Mouse (Mus musculus) CH12.LX (cell line): Measurements from ENCODE around the gene Col15a1. TPM values are rescaled to one million over a fixed set of nuclear protein-coding genes. Genes with fewer than 3 reads are reported as not detected.

Experiments
- DNase-seq: peaks from one replicate; pipeline ENCODE4 v3.0.0-alpha.2; 2013; ENCODE audit errors: extremely low read depth
- H3K27ac ChIP-seq: 2 replicates; pipeline ENCODE4 v1.5.1; 2012; ENCODE audit warnings: low read depth, mild to moderate bottlenecking, control low read depth, moderate library complexity; ENCODE audit not compliant: insufficient read depth
- H3K27me3 ChIP-seq: replicated peaks from 2 replicates; pipeline ENCODE3; 2012; ENCODE audit warnings: inconsistent platforms
- H3K36me3 ChIP-seq, 2 experiments: replicated peaks in 1 of 2; 2 replicates each; pipeline versions ENCODE3 to v1.6.1; 2012; ENCODE audit warnings: inconsistent platforms in 1 of 2, low read length in 1 of 2, mild to moderate bottlenecking in 1 of 2, mixed read lengths in 1 of 2, moderate library complexity in 1 of 2; ENCODE audit not compliant: control insufficient read depth in 1 of 2, insufficient read depth in 1 of 2
- H3K4me1 ChIP-seq, 2 experiments: 2 replicates each; pipeline ENCODE4 v1.6.1; 2012; ENCODE audit warnings: inconsistent platforms in 1 of 2, moderate library complexity in 1 of 2; ENCODE audit not compliant: insufficient read depth in 2 of 2, control insufficient read depth in 1 of 2
- H3K4me2 ChIP-seq: 2 replicates; pipeline ENCODE4 v1.6.1; 2012; ENCODE audit warnings: low read depth, mild to moderate bottlenecking, control low read depth; ENCODE audit not compliant: poor library complexity, insufficient read depth, severe bottlenecking
- H3K4me3 ChIP-seq, 3 experiments: fragments of 150-350 bp in 1 of 3; sonication (generic) in 1 of 3; replicated peaks in 1 of 3; 2 replicates each; pipeline versions ENCODE3 to v1.5.1; 2011 to 2012; ENCODE audit warnings: low read depth in 2 of 3, low read length in 2 of 3, mild to moderate bottlenecking in 2 of 3, moderate library complexity in 2 of 3, control low read depth in 1 of 3, improper control_type of control experiment in 1 of 3, inconsistent platforms in 1 of 3, mixed read lengths in 1 of 3; ENCODE audit not compliant: poor library complexity in 1 of 3
- H3K79me2 ChIP-seq: replicated peaks from 2 replicates; pipeline ENCODE4 v1.6.1; 2012; ENCODE audit warnings: mild to moderate bottlenecking, moderate library complexity; ENCODE audit not compliant: control insufficient read depth, poor library complexity, insufficient read depth, severe bottlenecking; ENCODE audit errors: extremely low read depth
- H3K9ac ChIP-seq: 2 replicates; pipeline ENCODE4 v1.6.1; 2012; ENCODE audit warnings: low read depth, mild to moderate bottlenecking, control low read depth, moderate library complexity; ENCODE audit not compliant: insufficient read depth
- H3K9me3 ChIP-seq: replicated peaks from 2 replicates; pipeline ENCODE3; 2012; ENCODE audit warnings: low read length, inconsistent platforms, mixed read lengths
- BHLHE40 ChIP-seq: IDR thresholded peaks from 2 replicates; pipeline ENCODE4 v1.6.1; 2011; ENCODE audit warnings: mild to moderate bottlenecking, low read depth, low read length, improper control_type of control experiment
- CHD1 ChIP-seq: IDR thresholded peaks from 2 replicates; pipeline ENCODE4 v1.6.1; 2012; ENCODE audit warnings: low read depth, low read length, improper control_type of control experiment, inconsistent platforms
- CHD2 ChIP-seq: IDR thresholded peaks from 2 replicates; pipeline ENCODE4 v1.6.1; 2011; ENCODE audit warnings: low read length, improper control_type of control experiment
- CTCF ChIP-seq, 2 experiments: IDR thresholded peaks in 1 of 2; conservative IDR thresholded peaks in 1 of 2; 2 replicates each; pipeline ENCODE4 v1.5.1; 2011 to 2012; ENCODE audit warnings: low read depth in 2 of 2, low read length in 2 of 2, improper control_type of control experiment in 1 of 2, inconsistent platforms in 1 of 2, mild to moderate bottlenecking in 1 of 2, moderate library complexity in 1 of 2
- E2F4 ChIP-seq: IDR thresholded peaks from 2 replicates; pipeline ENCODE4 v1.6.1; 2011; ENCODE audit warnings: low read depth, low read length, improper control_type of control experiment; ENCODE audit not compliant: insufficient replicate concordance
- EP300 ChIP-seq: IDR thresholded peaks from 2 replicates; pipeline ENCODE4 v1.6.1; 2011; ENCODE audit warnings: low read length, improper control_type of control experiment
- IRF4 ChIP-seq: IDR thresholded peaks from 2 replicates; pipeline ENCODE4 v1.6.1; 2014; ENCODE audit warnings: low read depth, mild to moderate bottlenecking, inconsistent platforms, low read length, improper control_type of control experiment
- KAT2A ChIP-seq: IDR thresholded peaks from 2 replicates; pipeline ENCODE4 v1.6.1; 2012; ENCODE audit warnings: low read length, improper control_type of control experiment, inconsistent platforms; ENCODE audit not compliant: insufficient replicate concordance
- MYC ChIP-seq: IDR thresholded peaks from 2 replicates; pipeline ENCODE4 v1.6.1; 2011; ENCODE audit warnings: low read depth, mild to moderate bottlenecking, improper control_type of control experiment, low read length
- NELFE ChIP-seq: IDR thresholded peaks from 2 replicates; pipeline ENCODE4 v1.6.1; 2011; ENCODE audit warnings: low read depth, low read length, improper control_type of control experiment
- PAX5 ChIP-seq: IDR thresholded peaks from 2 replicates; pipeline ENCODE4 v1.6.1; 2012; ENCODE audit warnings: low read length, inconsistent platforms, mixed read lengths
- POLR2AphosphoS2 ChIP-seq: IDR thresholded peaks from 2 replicates; pipeline ENCODE4 v1.6.1; 2011; ENCODE audit warnings: low read depth, low read length, improper control_type of control experiment
- RCOR1 ChIP-seq: conservative IDR thresholded peaks from 2 replicates; pipeline ENCODE4 v1.6.1; 2012; ENCODE audit warnings: low read depth, mild to moderate bottlenecking, inconsistent platforms, low read length, improper control_type of control experiment
- SIN3A ChIP-seq: IDR thresholded peaks from 2 replicates; pipeline ENCODE4 v1.6.1; 2012; ENCODE audit warnings: low read length, improper control_type of control experiment, inconsistent platforms
- TBP ChIP-seq: conservative IDR thresholded peaks from 2 replicates; pipeline ENCODE4 v1.6.1; 2011; ENCODE audit warnings: low read depth, low read length, improper control_type of control experiment
- TCF12 ChIP-seq: IDR thresholded peaks from 2 replicates; pipeline ENCODE4 v1.6.1; 2014; ENCODE audit warnings: low read depth, mild to moderate bottlenecking, inconsistent platforms, low read length, improper control_type of control experiment
- UBTF ChIP-seq: IDR thresholded peaks from 2 replicates; pipeline ENCODE4 v1.6.1; 2012; ENCODE audit warnings: low read depth, mild to moderate bottlenecking, inconsistent platforms, low read length, improper control_type of control experiment, moderate library complexity
- USF2 ChIP-seq: conservative IDR thresholded peaks from 2 replicates; pipeline ENCODE4 v1.6.1; 2011; ENCODE audit warnings: low read depth, low read length, improper control_type of control experiment
- ZC3H11A ChIP-seq: IDR thresholded peaks from 2 replicates; pipeline ENCODE4 v1.6.1; 2012; ENCODE audit warnings: low read depth, mild to moderate bottlenecking, inconsistent platforms, low read length, improper control_type of control experiment
- ZKSCAN1 ChIP-seq: IDR thresholded peaks from 2 replicates; pipeline ENCODE4 v1.6.1; 2012; ENCODE audit warnings: low read depth, inconsistent platforms, low read length, improper control_type of control experiment, borderline replicate concordance
- ZMIZ1 ChIP-seq: IDR thresholded peaks from 2 replicates; pipeline ENCODE4 v1.6.1; 2012; ENCODE audit warnings: low read depth, mild to moderate bottlenecking, inconsistent platforms, low read length, improper control_type of control experiment
- ZNF384 ChIP-seq: IDR thresholded peaks from 2 replicates; pipeline ENCODE4 v1.6.1; 2012; ENCODE audit warnings: low read depth, low read length, improper control_type of control experiment, inconsistent platforms
- dilution Hi-C: fragments of 300-500 bp; cut with MboI; formaldehyde crosslinking; loops from 2 replicates; pipeline ENCODE4 v1.14.3; 2020; ENCODE audit warnings: low sequenced_read_pairs; ENCODE audit not compliant: extremely low pct_unique_long_range_greater_than_20kb, extremely low pct_ligation_motif_present
- in situ Hi-C: fragments of 300-500 bp; cut with MboI; formaldehyde crosslinking; loops from 3 replicates; pipeline ENCODE4 v1.14.3; 2019; ENCODE audit warnings: low sequenced_read_pairs, low pct_ligation_motif_present, low pct_unique_long_range_greater_than_20kb, mixed read lengths
- polyA plus RNA-seq: library from polyadenylated mRNA; unstranded; fragments of >175 nt; gene quantifications from 2 replicates; pipeline ENCODE4 v1.2.1, GENCODE M21; 2012; ENCODE audit warnings: low read depth; ENCODE audit not compliant: insufficient read length
- total RNA-seq, 2 experiments: library from RNA; depleted of rRNA; stranded (reverse); fragments of 300-350 nt in 1 of 2; fragments of >200 nt in 1 of 2; gene quantifications; 2 replicates each; pipeline ENCODE4 v1.2.3; 2012 to 2014

Gene Col15a1
- total and polyA plus RNA-seq, 3 experiments: 0.08 to 2.2 (median 0.68) TPM

DNA sequence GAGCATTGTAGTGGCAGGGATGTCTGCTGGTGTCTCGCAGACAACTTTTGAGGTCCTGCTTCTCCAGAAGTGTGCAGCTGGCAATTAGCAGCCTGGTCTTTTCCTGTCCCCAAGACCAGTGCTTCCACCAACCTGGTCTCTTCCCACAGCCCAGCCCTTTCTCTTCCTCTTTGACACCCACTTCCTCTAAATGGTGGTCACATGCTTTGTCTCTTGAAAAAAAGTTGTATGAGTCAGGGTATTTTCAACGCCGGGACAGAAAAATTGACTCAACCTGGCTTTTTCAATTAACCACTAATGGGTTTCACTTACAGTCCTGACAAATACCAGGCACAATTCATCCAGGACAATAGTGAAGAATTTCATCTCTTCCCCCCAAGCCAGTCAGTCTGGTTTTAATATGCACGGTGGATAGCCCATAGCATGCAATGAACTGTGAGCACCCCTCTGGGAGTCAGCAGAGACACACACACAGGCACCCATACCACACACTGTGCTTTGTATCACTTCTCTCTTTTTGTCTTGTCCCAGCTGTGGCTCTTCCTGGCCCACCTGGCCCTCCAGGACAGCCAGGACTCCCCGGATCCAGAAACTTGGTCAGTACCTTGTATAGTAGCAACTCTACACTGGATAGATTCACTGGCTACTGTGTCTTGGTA, 95.5 kb downstream of the Col15a1 start (continued):
- TF ChIP-seq PAX5: no peak
- TF ChIP-seq NELFE: no peak
- TF ChIP-seq CHD2: peak; percentile 81; the same call in 1 of the 2 replicates
- TF ChIP-seq IRF4: peak; percentile 96
- peak; percentile 24; the same call in 1 of the 2 replicates for TF ChIP-seq USF2
- TF ChIP-seq SIN3A: peak; percentile 78
- TF ChIP-seq ZMIZ1: no peak
- TF ChIP-seq BHLHE40: peak; percentile 89
- TF ChIP-seq EP300: peak; percentile 99
- TF ChIP-seq CTCF (conservative IDR thresholded peaks at IDR 0.05 in 1 of 2, IDR thresholded peaks at IDR 0.05 in 1 of 2; ENCODE audit: low read depth in 2 of 2, low read length in 2 of 2): no peak
- peak; percentile 90 for TF ChIP-seq TCF12
- peak; percentile 90 for TF ChIP-seq RCOR1
- TF ChIP-seq KAT2A: no peak
- peak; percentile 96 for TF ChIP-seq ZNF384
- TF ChIP-seq UBTF: no peak

GRCm38 (mm10) chr4:47309886-47310625, 102.1 kb downstream of the Col15a1 start:
- dilution Hi-C loops (no loop called here), in situ Hi-C loops (no loop called here)
- Histone ChIP-seq H3K36me3 (no peaks in the 10 kb centered on the region), H3K27me3 (no peaks in the 10 kb centered on the region), H3K9me3 (no peaks in the 10 kb centered on the region), H3K4me2 (no peak overlapping the region), H3K4me3 (no peak overlapping the region), H3K27ac (no peak overlapping the region), H3K9ac (no peak overlapping the region), H3K4me1 (peaks cover 32 to 64% of the 10 kb centered on the region in 2 experiments), H3K79me2 (no peaks in the 10 kb centered on the region)
- no peak for DNase-seq
- peak; percentile 46; the same call in 1 of the 2 replicates for TF ChIP-seq TCF12
- no peak for TF ChIP-seq KAT2A

- Histone ChIP-seq H3K4me2 (no peak overlapping the region), H3K36me3 (no peaks in the 10 kb centered on the region), H3K9me3 (no peaks in the 10 kb centered on the region), H3K4me1 (peaks cover 35 to 71% of the 10 kb centered on the region in 2 experiments), H3K9ac (no peak overlapping the region), H3K27me3 (no peaks in the 10 kb centered on the region), H3K27ac (no peak overlapping the region), H3K4me3 (no peak overlapping the region), H3K79me2 (no peaks in the 10 kb centered on the region)
- in situ Hi-C loops: no loop called here
- no peak for DNase-seq
- dilution Hi-C loops: no loop called here
- TF ChIP-seq USF2 (no peak), POLR2AphosphoS2 (no peak), MYC (no peak), RCOR1 (no peak), ZKSCAN1 (no peak), ZC3H11A (no peak), BHLHE40 (no peak), TCF12 (no peak), E2F4 (no peak), TBP (no peak), PAX5 (no peak), UBTF (no peak), CHD1 (no peak), NELFE (no peak)
Measured at GRCm38 (mm10) chr4:47310812-47311211, 102.9 kb downstream of the Col15a1 start.
